Mouse (Mus musculus) ES-E14 (cell line): ENCODE data around the gene Iqschfp.

Experiments used
- CHD2 ChIP-seq: IDR thresholded peaks from 2 replicates; pipeline ENCODE4 v1.6.1; 2014; ENCODE audit warnings: mild to moderate bottlenecking, low read depth, low read length, inconsistent platforms
- HCFC1 ChIP-seq: IDR thresholded peaks from 2 replicates; pipeline ENCODE4 v1.6.1; 2012; ENCODE audit warnings: low read length, inconsistent platforms, borderline replicate concordance; ENCODE audit not compliant: insufficient read depth
- MAFK ChIP-seq: IDR thresholded peaks from 2 replicates; pipeline ENCODE4 v1.6.1; 2014; ENCODE audit warnings: mild to moderate bottlenecking, low read depth, low read length, inconsistent platforms; ENCODE audit not compliant: insufficient read depth
- ZC3H11A ChIP-seq: IDR thresholded peaks from 2 replicates; pipeline ENCODE4 v1.6.1; 2012; ENCODE audit warnings: low read depth, mild to moderate bottlenecking, inconsistent platforms, low read length, borderline replicate concordance
- ZNF384 ChIP-seq: IDR thresholded peaks from 2 replicates; pipeline ENCODE4 v1.6.1; 2012; ENCODE audit warnings: low read depth, low read length, inconsistent platforms

- TF ChIP-seq ZNF384 (no peak), MAFK (no peak), ZC3H11A (no peak), HCFC1 (no peak), CHD2 (no peak)
Observed at GRCm38 (mm10) chr3:68545898-68546297, 653.9 kb downstream of the Iqschfp start.
